Mouse (Mus musculus) megakaryocyte, embryonic 14.5 days (primary cell): ENCODE results near the gene Rnf130. TPM values are rescaled to one million over a fixed set of nuclear protein-coding genes. Genes with fewer than 3 reads are reported as not detected.

ENCODE experiments used
- H3K27me3 ChIP-seq: replicated peaks from 2 replicates; pipeline ENCODE3; 2012; ENCODE audit warnings: inconsistent platforms
- H3K36me3 ChIP-seq: replicated peaks from 2 replicates; pipeline ENCODE3; 2012; ENCODE audit warnings: low read length, inconsistent platforms, mixed read lengths
- H3K4me1 ChIP-seq: 2 replicates; pipeline ENCODE4 v1.6.1; 2012; ENCODE audit warnings: inconsistent platforms
- H3K4me3 ChIP-seq: replicated peaks from 2 replicates; pipeline ENCODE3; 2012; ENCODE audit warnings: moderate library complexity, mild to moderate bottlenecking, inconsistent platforms
- H3K9me3 ChIP-seq: 2 replicates; pipeline ENCODE4 v1.6.1; 2012; ENCODE audit warnings: inconsistent platforms
- FLI1 ChIP-seq: IDR thresholded peaks from 2 replicates; pipeline ENCODE4 v1.6.1; 2012; ENCODE audit warnings: low read length, inconsistent platforms, mixed read lengths
- GATA1 ChIP-seq: IDR thresholded peaks from 3 replicates; pipeline ENCODE4 v1.6.1; 2012; ENCODE audit warnings: mixed read lengths, low read length, inconsistent platforms, borderline replicate concordance
- polyA plus RNA-seq: library from polyadenylated mRNA; stranded (reverse); fragments of >175 nt; gene quantifications from 2 replicates; pipeline ENCODE4 v1.2.3, GENCODE M21; 2012; ENCODE audit warnings: low replicate concordance; ENCODE audit not compliant: insufficient read depth

The Rnf130 gene
- polyA plus RNA-seq, 1 experiment: 25.1 TPM

GRCm38 (mm10) chr11:50044454-50044853 is 19.3 kb downstream of the Rnf130 start:
- Histone ChIP-seq H3K27me3 (no peaks in the 10 kb centered on the region), H3K9me3 (no peaks in the 10 kb centered on the region), H3K4me3 (no peak overlapping the region), H3K36me3 (no peaks in the 10 kb centered on the region), H3K4me1 (peaks cover 66% of the 10 kb centered on the region)
- TF ChIP-seq GATA1 (no peak), FLI1 (no peak)

DNA sequence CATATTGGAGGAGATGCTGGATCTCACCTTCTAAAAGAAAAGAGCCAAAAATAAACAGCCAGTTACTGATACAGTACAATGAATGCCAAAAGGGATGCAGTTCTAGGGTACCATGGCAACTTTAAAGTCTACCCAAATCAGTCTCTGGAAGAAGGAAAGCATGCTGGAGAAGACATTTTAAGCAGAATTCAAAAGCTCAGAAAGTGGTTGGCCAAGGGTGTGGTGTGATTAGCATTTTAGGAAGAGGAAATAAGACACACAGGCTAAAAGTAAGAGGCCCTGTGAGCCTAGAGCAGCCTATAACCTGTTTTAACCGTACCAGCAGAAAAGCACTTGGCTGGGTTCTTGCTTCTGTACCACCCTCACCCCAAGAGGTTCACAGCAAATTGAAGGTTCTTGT is 22.5 kb downstream of the Rnf130 start:
- no peak for TF ChIP-seq GATA1
- no peak for TF ChIP-seq FLI1
- Histone ChIP-seq H3K4me1 (peaks cover 62% of the 10 kb centered on the region), H3K9me3 (no peaks in the 10 kb centered on the region), H3K36me3 (peaks cover under 1% of the 10 kb centered on the region), H3K4me3 (no peak overlapping the region), H3K27me3 (no peaks in the 10 kb centered on the region)

- peaks cover 58% of the 10 kb centered on the region for H3K4me1 ChIP-seq
- TF ChIP-seq FLI1 (no peak), GATA1 (no peak)
- no peak overlapping the region for H3K4me3 ChIP-seq
- H3K27me3 ChIP-seq: no peaks in the 10 kb centered on the region
- peaks cover 6% of the 10 kb centered on the region for H3K36me3 ChIP-seq
- no peaks in the 10 kb centered on the region for H3K9me3 ChIP-seq
These were observed 23.0 kb downstream of the Rnf130 start for GRCm38 (mm10) chr11:50048115-50048514.

- Histone ChIP-seq H3K4me3 (no peak overlapping the region), H3K27me3 (no peaks in the 10 kb centered on the region), H3K9me3 (no peaks in the 10 kb centered on the region), H3K4me1 (peaks cover 40% of the 10 kb centered on the region), H3K36me3 (peaks cover 16% of the 10 kb centered on the region)
- TF ChIP-seq FLI1 (no peak), GATA1 (no peak)
These were observed 25.2 kb downstream of the Rnf130 start for GRCm38 (mm10) chr11:50050392-50050791.

GRCm38 (mm10) chr11:50057713-50058112 is 32.6 kb downstream of the Rnf130 start:
- H3K4me3 ChIP-seq: no peak overlapping the region
- peaks cover 40% of the 10 kb centered on the region for H3K36me3 ChIP-seq
- no peaks in the 10 kb centered on the region for H3K27me3 ChIP-seq
- H3K9me3 ChIP-seq: no peaks in the 10 kb centered on the region
- H3K4me1 ChIP-seq: peaks cover 19% of the 10 kb centered on the region
- TF ChIP-seq GATA1: no peak
- no peak for TF ChIP-seq FLI1

GRCm38 (mm10) chr11:50058277-50058676 is 33.1 kb downstream of the Rnf130 start:
- Histone ChIP-seq H3K27me3 (no peaks in the 10 kb centered on the region), H3K9me3 (no peaks in the 10 kb centered on the region), H3K36me3 (peaks cover 34% of the 10 kb centered on the region), H3K4me3 (no peak overlapping the region), H3K4me1 (peaks cover 19% of the 10 kb centered on the region)
- TF ChIP-seq GATA1 (no peak), FLI1 (no peak)

GRCm38 (mm10) chr11:50059045-50059444 is 33.9 kb downstream of the Rnf130 start:
- Histone ChIP-seq H3K36me3 (peaks cover 33% of the 10 kb centered on the region), H3K4me1 (peaks cover 21% of the 10 kb centered on the region), H3K9me3 (no peaks in the 10 kb centered on the region), H3K4me3 (no peak overlapping the region), H3K27me3 (no peaks in the 10 kb centered on the region)
- TF ChIP-seq GATA1 (no peak), FLI1 (no peak)

- Histone ChIP-seq H3K9me3 (no peaks in the 10 kb centered on the region), H3K4me1 (peaks cover 36% of the 10 kb centered on the region), H3K36me3 (peaks cover 27% of the 10 kb centered on the region), H3K4me3 (no peak overlapping the region), H3K27me3 (no peaks in the 10 kb centered on the region)
- no peak for TF ChIP-seq FLI1
- TF ChIP-seq GATA1: no peak
These were observed 37.0 kb downstream of the Rnf130 start for GRCm38 (mm10) chr11:50062116-50062515.

GRCm38 (mm10) chr11:50066088-50066487 is 40.9 kb downstream of the Rnf130 start:
- Histone ChIP-seq H3K4me3 (no peak overlapping the region), H3K9me3 (no peaks in the 10 kb centered on the region), H3K36me3 (peaks cover 18% of the 10 kb centered on the region), H3K27me3 (no peaks in the 10 kb centered on the region), H3K4me1 (peaks cover 22% of the 10 kb centered on the region)
- TF ChIP-seq GATA1: no peak
- TF ChIP-seq FLI1: no peak

DNA sequence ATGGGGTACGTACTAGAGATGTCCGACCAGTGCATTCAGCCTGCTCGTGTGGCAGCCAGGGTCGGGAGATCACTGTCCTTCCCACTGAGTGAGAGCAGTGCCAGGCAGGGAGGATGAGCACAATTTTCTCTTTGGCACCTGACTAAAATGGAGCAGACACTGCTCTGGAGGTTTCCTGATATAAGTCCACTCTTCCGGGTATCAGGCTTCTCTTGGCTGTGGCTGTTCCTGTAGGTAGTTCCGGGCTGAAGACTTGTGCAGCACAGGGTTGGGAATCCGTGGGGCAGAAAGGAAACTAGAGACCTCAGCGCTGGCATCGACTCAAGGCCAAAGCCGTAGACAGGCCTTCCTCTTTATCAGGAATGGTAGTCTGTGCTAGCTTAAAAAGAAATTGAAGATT is 48.7 kb downstream of the Rnf130 start:
- H3K4me1 ChIP-seq: peaks cover 9% of the 10 kb centered on the region
- TF ChIP-seq FLI1: no peak
- no peak for TF ChIP-seq GATA1
- no peaks in the 10 kb centered on the region for H3K9me3 ChIP-seq
- H3K4me3 ChIP-seq: no peak overlapping the region
- no peaks in the 10 kb centered on the region for H3K27me3 ChIP-seq
- peaks cover 25% of the 10 kb centered on the region for H3K36me3 ChIP-seq

- Histone ChIP-seq H3K27me3 (no peaks in the 10 kb centered on the region), H3K4me1 (peaks cover 14% of the 10 kb centered on the region), H3K36me3 (peaks cover 12% of the 10 kb centered on the region), H3K9me3 (no peaks in the 10 kb centered on the region), H3K4me3 (no peak overlapping the region)
- TF ChIP-seq GATA1: no peak
- TF ChIP-seq FLI1: no peak
These were observed 51.6 kb downstream of the Rnf130 start for GRCm38 (mm10) chr11:50076756-50077155.
